Mouse (Mus musculus): Measurements from ENCODE around the gene Casr.

The Casr gene

GRCm38 (mm10) chr16:36561386-36562338 is at the start of gene Casr:
Casr (minus strand) TSS chr16:36562141.
- in situ Hi-C loops (cut with MseI, MboI), result no loop called here

GRCm38 (mm10) chr16:36602632-36603031 is 40.7 kb upstream of the Casr start:
- in situ Hi-C loops (cut with MseI, MboI), result no loop called here

- in situ Hi-C loops (cut with MseI, MboI), result no loop called here
These were observed 36.3 kb upstream of the Casr start for GRCm38 (mm10) chr16:36598265-36598664.

GRCm38 (mm10) chr16:36596671-36597410 is 34.9 kb upstream of the Casr start:
- in situ Hi-C loops (cut with MseI, MboI), result no loop called here

GRCm38 (mm10) chr16:36589898-36590297 is 28.0 kb upstream of the Casr start:
- in situ Hi-C loops (cut with MseI, MboI), result no loop called here

- in situ Hi-C loops (cut with MseI, MboI), result no loop called here
These were observed 26.0 kb upstream of the Casr start for GRCm38 (mm10) chr16:36587971-36588370.

- in situ Hi-C loops (cut with MseI, MboI), result no loop called here
These were observed 20.1 kb upstream of the Casr start for GRCm38 (mm10) chr16:36582073-36582472.

GRCm38 (mm10) chr16:36571942-36572341 is 10.0 kb upstream of the Casr start:
- in situ Hi-C loops (cut with MseI, MboI), result no loop called here

GRCm38 (mm10) chr16:36559573-36559972 is 2.4 kb downstream of the Casr start:
- in situ Hi-C loops (cut with MseI, MboI), result no loop called here

GRCm38 (mm10) chr16:36555672-36556165 is 6.2 kb downstream of the Casr start:
- in situ Hi-C loops (cut with MseI, MboI), result no loop called here

GRCm38 (mm10) chr16:36553624-36554023 is 8.3 kb downstream of the Casr start:
- in situ Hi-C loops (cut with MseI, MboI), result no loop called here

GRCm38 (mm10) chr16:36545333-36545732 is 16.6 kb downstream of the Casr start:
- in situ Hi-C loops (cut with MseI, MboI), result no loop called here

GRCm38 (mm10) chr16:36543091-36543490 is 18.9 kb downstream of the Casr start:
- in situ Hi-C loops (cut with MseI, MboI), result no loop called here

- in situ Hi-C loops (cut with MseI, MboI), result no loop called here
These were observed 21.1 kb downstream of the Casr start for GRCm38 (mm10) chr16:36540834-36541233.

- in situ Hi-C loops (cut with MseI, MboI), result no loop called here
These were observed 28.8 kb downstream of the Casr start for GRCm38 (mm10) chr16:36532981-36533687.

- in situ Hi-C loops (cut with MseI, MboI), result no loop called here
These were observed 29.9 kb downstream of the Casr start for GRCm38 (mm10) chr16:36532046-36532445.

- in situ Hi-C loops (cut with MseI, MboI), result no loop called here
These were observed 30.3 kb downstream of the Casr start for GRCm38 (mm10) chr16:36531630-36532029.

- in situ Hi-C loops (cut with MseI, MboI), result no loop called here
These were observed 31.1 kb downstream of the Casr start for GRCm38 (mm10) chr16:36530566-36531552.

GRCm38 (mm10) chr16:36528822-36529221 is 33.1 kb downstream of the Casr start:
- in situ Hi-C loops (cut with MseI, MboI), result no loop called here

GRCm38 (mm10) chr16:36526596-36527282 is 35.2 kb downstream of the Casr start:
- in situ Hi-C loops (cut with MseI, MboI), result no loop called here
